Mouse (Mus musculus) c-Kit-positive CD71-negative TER-119-negative erythroid progenitor cells, embryonic 14.5 days (primary cell): Measurements from ENCODE around the gene Macrod2.

Source experiments
- DNase-seq: peaks from one replicate; pipeline ENCODE4 v3.0.0-alpha.2; 2013; ENCODE audit warnings: low read depth

The Macrod2 gene

DNA sequence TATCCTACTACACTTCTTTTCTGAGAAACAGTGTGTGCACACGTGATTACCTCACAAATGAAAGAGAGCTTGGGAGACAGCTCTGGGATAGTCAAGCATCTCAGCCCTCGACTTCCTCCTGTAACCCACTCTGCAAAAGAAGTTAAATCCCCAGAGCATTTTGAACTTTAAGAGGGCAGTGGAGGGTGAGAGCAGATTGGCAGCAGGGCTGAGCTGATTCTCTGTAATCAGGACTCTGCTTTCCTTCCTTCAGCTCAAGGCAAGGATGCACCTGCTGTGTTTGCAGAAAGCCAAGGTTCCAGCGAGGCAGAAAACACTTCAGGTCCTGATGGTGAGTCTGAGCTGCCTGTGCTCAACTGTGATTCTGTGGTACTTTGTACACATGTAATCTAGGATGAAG lies 1978.9 kb downstream of the Macrod2 start:
- no peak for DNase-seq

DNA sequence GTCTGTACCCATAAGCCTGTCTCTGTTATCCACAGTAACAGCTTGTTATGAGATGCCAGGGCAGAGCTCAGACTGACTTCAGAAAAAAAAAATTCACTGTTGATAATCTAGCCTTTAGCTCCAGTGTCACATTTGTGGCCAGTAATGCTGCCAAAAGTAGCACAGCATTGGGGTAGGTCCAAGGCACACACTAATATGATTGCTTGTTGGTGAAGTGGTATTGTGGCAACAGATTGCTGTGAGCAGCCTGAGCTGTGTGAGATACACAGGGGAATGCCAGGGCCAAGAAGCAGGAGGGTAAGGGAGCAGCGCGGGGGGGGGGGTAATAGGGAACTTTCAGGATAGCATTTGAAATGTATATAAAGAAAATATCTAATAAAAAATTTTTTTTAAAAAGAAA lies 1985.5 kb downstream of the Macrod2 start:
- no peak for DNase-seq

GRCm38 (mm10) chr2:142381081-142381579 lies 1986.0 kb downstream of the Macrod2 start:
- DNase-seq, result no peak

- DNase-seq, result no peak
Observed at GRCm38 (mm10) chr2:142393546-142393945, 1998.4 kb downstream of the Macrod2 start.

- peak; percentile 16 for DNase-seq
Observed at GRCm38 (mm10) chr2:142399490-142399889, 2004.4 kb downstream of the Macrod2 start.

DNA sequence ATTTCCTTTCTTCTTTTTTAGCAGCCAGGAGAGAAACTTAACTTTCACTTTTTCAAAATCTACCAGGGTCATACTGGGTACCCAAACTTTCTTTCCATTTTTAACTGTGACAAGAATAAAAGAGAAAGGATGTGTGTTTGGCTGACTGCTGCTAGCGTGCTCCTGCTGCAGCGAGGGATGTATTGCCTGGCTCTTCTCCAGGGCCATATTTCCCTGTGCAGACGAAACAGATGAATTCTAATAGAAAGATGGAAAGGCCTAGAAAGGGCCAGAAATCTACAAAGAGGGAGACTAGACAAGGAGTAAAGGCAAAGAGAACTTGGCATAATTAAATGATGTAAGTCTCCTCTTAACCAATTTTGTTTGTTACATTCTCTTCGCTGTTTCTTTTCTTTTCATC lies 2005.7 kb downstream of the Macrod2 start:
- no peak for DNase-seq

- no peak for DNase-seq
Observed at GRCm38 (mm10) chr2:142401359-142401758, 2006.2 kb downstream of the Macrod2 start.

DNA sequence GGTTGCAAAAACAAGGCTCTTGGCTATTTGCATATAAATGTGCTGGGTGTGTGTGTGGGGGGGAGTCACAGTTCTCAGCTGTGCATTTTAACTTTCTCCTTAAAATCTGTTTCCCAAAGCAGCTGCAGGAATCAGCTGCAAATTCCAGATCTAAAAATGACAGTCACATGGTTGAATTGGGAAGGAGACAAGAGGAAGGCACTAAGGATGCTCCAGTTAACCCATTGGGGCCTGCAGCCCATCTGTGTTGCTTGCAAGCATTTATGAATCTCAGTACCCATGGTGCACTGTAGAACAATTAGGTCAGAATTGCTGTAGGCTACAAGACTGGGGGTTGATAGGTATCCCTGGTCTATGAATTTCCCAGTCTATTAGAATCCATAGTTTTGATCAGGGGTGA lies 2008.3 kb downstream of the Macrod2 start:
- DNase-seq, result no peak

- no peak for DNase-seq
Observed at GRCm38 (mm10) chr2:142404321-142404720, 2009.2 kb downstream of the Macrod2 start.

GRCm38 (mm10) chr2:142407341-142407740 lies 2012.2 kb downstream of the Macrod2 start:
- no peak for DNase-seq

DNA sequence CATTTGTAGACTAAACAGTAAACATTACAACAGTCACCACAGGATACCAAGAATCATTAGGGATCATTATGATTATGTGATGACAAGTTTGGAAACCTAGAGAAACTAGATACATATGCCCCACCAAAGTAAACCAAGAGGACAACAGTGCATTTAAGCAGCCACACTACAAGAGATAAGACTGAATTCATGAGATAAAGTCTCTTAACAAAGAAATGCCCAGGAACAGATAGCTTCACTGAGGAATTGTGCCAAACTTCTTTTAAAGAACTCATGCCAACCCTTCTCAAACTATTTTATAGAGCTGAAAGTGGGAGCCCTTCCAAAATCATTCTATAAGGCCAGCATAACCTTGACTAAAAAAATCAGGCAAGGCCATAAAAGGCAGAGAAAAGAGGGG lies 2015.0 kb downstream of the Macrod2 start:
- no peak for DNase-seq

GRCm38 (mm10) chr2:142433126-142433525 lies 2038.0 kb downstream of the Macrod2 start:
- no peak for DNase-seq

- DNase-seq, result no peak
Observed at GRCm38 (mm10) chr2:142434731-142435130, 2039.6 kb downstream of the Macrod2 start.

DNA sequence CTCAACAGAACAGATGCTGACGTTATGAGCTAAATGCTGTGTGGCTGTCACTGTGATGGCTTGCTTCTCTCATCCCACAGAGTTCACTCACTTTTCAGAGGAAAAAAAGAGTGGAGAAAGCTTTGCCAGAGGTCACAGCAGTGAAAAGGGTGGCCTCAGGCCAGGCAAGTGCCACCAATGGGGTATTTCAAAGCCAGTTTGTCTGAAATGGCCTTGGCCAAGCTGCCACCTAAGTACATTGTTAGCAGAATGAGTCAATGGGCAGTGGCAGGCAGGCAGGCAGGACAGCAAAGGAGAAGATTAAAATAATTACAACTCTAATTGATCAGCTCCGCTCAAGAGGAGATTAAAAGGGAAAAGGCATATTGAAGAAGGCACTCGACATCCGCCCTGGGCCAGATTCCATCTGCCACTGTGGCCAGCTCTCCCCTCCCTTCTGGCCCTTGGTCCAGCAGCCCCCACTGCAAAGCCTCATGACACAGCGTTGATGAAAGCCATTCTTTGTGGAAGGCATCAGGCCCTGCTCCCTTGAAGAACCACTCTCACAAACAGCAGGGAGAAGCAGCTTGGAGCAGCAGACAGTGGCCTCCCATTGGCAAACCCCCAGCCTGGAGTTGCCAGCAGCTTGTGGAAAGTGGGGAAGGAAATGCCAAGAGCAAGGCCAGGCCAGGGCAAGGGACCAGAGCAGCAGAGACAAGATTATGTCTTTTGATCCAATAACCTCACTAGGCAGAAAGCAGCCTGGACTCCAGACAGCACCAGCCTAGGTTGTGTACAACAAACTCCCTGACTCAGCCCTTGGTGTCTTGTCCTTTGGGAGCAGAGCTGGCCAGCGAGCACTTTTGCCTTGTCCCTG lies 2042.7 kb downstream of the Macrod2 start:
- DNase-seq, result no peak
